Mouse (Mus musculus) lung, postnatal 10 days (tissue): ENCODE results near the gene Guk1.
A peak's percentile ranks its signal among the peaks of the same experiment; 100 is the strongest.
"Not testable (repeated sequence)": the region's sequence is repeated elsewhere in the genome, so short reads cannot be mapped to it uniquely, and the experiment has no call there.

ENCODE experiments used
- DNase-seq: peaks from one replicate; pipeline ENCODE4 v3.0.0; 2021

Guk1 gene

DNA sequence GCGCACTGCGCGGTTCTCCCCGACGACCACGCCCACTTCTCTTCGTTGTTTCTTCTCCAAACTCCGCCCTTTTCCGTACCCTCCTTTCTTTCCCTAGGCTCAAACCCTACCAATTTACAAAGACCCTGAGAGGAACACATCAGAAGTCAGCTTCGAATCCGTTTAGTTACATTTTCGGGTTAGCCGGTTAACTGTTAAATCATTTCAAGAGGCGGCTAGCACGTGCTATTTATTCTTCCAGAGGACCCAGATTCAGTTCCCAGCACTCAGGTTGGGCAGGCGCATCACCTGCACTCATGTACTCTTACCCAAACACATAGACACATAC, at the start of gene Guk1:
Gene Guk1, minus strand, starts transcription at position 154 of the 328 bp plus-strand sequence.
- no peak for DNase-seq

DNA sequence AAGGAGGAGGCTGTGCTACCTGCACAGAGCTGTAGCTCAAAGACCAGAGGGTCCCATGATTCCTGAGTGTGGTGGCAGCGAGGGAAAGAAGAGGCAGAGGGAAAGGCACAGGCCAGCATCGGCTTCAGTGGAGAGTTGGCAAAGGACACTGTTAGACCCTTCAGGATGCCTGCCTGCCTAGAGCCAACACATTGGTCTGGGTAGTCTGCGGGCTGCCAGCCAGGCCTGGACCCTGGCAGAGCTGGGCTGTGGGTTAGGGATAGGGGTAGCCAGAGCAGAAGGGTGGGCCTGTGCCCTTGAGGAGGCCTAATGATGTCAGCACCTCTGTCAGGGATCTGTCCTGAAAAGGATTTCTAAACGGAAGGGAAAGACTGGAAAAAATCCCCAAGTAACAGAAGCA, 47.8 kb upstream of the Guk1 start:
- no peak for DNase-seq

DNA sequence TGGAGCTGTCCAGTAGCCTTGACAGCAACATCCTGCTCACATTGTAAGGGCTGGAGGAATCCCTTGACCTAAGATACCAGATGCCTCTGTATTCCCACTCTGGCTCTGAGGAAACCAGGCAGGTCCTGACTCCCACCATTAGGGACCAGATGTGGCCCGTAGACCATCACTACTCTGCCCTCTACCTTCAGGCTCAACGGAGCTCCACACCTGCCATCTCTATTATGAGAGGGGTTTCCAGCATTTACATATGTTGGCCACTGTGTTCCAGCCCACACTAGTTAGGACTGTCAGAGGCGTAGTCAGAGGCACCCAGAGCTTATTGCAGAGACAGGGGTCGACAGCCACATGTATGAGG, 47.4 kb upstream of the Guk1 start:
- no peak for DNase-seq

DNA sequence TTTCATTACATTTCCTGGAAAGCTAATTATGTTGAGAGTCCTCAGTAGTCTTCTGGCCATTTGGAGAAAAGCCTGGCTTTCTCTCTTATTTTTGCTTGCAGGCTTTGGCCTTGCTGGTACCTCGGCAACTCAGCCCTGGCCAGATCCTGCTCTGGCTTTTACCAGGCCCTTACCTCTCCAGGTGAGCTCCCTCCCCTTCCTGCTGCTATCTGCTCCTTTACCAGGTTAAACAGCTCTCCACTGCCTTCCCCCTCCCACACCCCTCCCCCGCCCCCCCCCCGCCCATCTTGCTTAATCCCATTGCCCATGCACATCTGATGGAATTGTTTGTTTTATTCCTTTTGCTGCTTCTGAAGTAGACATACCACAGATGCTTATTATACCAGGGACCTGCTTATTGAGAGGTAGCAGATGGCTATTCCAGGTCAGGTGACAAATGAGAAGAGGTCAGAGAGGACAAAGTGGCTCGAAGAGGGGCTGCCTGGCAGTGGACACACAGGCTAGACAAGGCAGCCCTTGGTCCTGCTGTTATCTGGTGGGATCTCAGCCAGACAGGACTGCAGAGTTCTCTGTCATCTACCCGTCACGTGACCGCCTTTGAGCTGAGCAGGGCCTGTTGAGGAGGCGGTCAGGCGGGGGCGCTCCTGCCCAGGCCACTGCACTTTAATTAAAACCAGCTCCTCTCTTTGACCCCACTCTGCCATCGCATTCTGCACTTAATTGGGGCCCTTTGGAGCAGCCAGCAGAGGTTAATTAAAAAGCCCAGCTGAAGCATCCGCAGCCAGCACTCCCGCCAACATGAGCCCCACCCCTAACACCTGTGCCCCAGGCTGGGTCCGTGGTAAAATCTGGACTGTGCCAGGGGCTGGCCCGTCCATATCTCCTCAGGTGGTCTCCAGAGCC, 46.8 kb upstream of the Guk1 start:
- peak; percentile 90 for DNase-seq

DNA sequence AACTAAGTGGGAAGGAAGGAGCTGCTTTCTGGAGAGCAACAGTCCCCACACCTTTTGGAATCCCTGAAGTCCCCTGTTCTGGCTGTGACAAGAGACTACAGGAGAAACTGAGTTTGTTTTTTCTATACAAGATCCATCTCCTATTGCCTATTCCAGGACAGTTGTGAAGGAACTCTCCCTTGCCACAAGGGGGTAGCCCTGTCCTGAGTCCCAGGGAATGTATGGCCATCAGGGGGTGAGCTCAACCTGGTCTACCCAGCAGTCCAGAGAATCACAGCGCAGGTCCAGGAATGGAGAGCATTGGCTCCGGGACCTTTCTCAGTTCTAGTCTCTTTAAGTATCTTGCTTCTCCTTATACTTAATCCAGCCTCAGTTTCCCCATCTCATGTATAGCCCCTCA, 40.8 kb upstream of the Guk1 start:
- no peak for DNase-seq

DNA sequence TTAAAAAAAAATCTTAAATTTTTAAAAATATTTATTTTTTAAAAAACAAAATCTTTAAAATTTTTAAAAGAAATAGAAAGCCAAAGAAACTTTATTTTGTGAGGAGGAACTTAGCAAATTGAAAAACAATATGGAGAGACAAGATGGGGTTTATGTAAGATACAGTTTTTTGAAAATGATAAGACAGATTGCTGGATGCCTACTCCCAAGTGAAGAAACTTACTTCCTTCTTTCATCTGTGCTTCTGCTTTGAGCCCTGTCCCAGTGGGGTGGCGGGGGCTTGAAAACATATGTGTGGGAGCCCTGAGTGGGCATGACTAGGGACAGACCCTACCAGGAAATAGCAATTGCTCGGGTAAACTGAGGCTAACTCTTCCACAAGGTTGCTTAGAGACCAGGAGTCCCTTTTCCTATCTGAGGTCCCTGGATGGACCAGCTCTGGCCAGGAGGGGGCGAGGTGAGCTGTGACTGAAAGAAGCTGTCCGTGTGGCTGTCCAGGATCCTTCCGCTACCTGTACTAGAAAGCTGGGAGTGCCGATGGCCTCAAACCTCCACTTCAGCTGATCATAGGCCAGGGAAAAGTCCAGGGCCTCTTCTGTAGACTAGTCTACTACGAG, 38.2 kb upstream of the Guk1 start:
- DNase-seq: peak; percentile 80

DNA sequence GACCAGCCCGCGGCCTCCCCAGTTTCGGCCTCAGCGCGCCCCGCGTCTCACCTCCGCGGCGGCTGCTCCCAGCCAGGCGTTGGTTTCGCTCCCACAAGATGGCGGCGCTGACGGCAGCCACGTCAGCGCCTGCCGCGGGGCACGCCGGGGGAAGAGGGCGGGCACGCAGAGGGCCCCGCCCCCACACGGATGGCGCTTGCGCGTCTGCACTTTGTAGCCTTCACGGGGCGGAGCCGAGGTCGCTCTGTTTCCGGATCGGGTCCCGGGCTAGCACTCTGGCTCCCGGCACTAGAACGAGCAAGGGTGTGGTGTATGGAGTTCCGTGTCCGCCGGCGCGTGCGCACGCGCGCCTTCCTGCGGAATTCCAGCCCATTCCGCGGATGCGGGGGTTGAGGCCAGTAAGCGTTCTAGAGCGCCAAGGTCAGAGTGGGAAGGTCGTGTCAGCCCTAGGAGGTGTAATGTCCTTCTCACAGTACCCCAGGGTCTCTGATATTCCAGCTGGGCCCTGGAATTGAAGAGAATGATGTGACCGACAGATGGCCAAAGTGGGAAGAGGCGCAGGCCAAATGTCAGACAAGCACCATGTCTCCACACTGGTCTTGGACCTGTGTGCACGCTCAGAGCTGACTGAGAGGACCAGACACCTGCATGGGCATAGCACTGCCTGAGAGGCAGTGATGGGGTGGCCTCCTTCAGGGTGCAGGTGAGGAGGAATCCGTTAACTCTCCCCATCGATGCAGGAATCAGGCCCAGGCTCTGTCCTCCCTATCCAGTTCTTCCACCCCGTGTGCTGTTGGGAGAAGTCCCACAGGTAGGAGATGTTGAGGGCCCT, 36.3 kb upstream of the Guk1 start, which contains the start of gene Arf1:
Gene Arf1, minus strand, starts transcription at position 149 of the 832 bp plus-strand sequence.
- DNase-seq: peak; percentile 96

DNA sequence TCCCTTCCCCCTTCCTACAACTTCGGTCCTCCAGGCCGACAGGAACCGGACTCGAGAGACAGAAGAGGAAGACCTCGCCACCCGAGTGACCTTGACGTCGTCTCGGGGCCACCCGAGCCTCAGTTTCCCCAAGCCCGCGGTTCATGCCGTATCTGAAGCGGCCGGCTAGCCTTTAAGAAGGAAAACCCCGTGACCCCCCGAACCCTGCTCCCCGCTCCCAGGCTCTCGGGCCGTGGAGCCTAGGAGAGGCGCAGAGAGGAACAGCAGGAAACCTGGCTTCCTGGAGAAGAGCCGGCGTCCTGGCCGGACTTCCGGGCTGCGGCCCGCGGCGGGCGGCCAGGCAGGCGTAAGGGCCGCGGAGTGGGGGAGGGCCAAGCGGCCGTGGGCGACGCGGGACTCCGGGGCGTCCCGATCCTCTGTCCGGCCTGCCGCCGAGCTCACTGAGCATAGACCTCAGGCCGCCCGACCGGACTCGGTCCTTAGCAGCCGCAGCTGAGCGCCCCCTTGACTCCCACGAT, 35.7 kb upstream of the Guk1 start:
- peak; percentile 74 for DNase-seq

DNA sequence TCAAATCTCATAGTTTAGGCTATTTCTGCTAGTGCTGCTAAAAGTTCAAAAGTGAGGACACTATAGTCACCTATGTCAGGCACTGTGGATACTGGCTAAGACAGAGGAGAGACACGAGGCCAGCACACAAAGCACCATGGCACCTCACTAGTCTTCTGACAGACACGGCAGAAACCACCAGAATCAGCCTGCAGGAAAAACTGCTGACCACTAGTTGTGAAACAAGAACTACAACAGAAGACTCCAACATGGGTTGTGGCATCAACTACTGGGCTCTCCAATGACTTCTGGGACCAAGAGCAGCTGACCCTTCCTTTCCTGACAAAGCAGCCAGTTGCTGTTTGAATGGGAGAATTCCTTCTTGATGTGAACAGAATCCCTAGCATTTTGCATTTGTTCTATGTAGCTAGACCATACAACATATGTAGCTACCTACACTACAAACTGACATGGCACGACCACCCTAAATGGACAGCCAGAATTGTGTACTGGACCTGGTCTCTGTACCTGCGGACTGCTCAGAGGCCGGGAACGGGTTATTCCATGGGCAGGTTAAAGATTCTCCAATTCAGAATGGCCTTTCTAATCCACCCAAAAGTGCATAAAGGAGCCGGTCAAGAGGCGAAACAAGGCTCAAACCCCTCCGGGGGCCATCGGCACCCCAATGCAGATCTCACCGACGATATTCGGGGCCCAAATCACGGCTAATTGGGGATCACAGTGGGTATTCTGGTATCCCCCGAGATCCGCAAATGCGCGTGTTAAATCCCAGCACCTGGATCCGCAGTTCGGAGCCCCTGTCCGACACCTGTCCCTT, 35.0 kb upstream of the Guk1 start:
- peak; percentile 42 for DNase-seq

DNA sequence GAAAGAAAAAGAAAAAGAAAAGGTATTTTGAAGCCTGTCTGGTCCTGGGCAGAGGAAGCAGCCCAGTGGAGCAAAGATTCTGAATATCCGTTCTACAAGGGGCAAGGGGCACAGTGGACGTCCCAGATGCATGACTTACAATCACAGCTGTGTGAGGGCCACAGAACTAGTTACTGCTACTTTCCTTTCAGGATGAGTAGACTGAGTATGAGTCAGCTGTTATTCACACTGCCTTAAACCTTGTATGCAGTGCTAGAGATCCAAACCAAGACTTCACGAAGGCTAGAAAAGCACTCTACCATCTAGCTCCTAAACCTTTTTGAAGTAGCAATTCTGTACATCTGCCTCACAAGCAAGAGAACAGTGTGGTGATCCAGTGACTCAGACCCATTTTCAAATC, 34.2 kb upstream of the Guk1 start:
- DNase-seq: no peak

DNA sequence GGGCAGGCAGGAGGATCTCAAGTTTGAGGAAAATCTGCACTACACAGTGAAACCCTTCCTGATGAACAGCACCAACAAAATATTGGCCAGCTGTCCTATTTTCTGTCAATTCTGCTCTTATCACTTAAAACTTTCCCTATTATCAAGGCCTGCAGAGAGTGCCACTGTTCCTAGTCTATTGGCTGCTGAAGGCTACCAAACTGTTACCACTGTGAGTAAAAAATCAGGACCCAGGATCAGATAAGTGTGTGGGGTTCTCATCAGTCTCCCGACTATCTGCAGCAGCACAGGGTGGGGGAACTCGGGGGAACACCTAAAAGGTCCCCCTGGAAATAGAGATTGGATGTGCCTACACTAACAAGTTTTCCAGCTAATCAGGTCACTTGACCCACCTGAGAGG, 33.2 kb upstream of the Guk1 start:
- DNase-seq: no peak

DNA sequence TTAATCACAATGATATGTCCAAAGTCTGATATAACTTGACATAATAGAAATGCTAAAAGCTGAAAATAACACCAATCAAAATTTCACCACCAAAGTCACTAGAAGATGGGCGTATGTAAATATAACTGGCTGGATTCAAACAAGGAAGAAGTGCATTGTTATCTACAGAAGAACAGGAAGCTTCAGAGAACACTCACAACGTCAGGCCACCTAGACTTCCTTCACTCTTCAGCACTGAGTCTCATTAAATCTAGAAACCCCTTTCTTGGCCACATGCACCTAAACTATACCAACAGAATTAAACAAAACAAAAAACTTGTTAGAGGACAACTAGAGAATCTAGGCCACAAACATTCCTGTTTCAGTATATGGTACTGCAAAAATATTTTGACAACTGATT, 32.5 kb upstream of the Guk1 start:
- DNase-seq: no peak

DNA sequence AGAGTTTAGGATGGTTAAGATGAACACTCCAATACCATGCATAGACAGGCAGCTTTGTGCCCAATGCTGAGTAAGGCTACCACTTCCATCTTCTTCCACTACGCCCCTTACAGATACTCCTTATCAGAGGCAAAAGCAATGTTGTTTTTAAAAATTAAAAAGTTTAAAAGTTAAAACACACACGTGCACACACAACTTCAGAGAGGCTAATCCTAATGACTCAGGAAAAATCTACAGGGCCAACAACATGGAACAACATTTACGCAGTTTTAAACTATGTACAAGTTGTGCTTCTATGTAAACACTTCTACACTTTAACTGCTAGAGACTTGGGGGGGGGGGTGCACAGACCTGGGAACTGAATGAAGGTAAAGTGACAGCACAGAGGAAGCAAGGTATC, 32.0 kb upstream of the Guk1 start:
- DNase-seq: no peak

DNA sequence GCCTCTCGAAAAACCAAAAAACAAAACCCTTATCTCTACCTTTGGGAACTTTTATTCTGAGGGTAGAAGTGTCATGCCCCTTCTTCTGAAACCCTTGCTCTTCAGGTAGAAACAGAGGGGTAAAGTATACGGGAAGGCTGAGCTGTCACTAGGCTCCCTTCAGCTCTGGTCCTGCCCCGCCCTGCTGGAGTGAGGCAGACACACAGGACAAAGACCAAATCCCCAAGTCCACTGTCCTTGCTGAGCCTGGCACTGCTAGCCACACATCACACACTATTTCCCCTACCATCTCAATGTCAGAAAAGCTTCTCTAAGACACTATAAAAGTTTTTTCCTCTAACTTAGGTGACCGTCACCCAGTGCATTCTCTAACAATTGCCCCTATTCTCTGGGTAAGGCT, 30.3 kb upstream of the Guk1 start:
- DNase-seq: no peak

DNA sequence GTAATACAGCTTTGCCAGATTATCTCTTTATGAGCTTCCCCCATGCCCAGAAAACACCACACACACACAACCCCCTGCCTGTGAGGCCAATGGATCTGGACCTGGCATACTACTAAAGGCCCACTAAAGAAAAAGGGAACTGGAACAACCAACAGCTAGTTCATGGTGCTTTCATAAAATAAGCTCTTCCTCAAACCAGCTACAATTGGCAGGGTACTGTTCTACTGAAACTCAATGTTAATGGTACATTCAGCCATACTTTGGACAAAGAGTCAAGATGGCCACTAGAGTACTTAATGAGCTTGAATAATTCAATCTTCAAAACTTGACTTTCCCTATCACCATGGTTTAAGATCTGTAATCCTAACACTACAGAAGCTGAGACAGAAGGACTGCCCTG, 29.6 kb upstream of the Guk1 start:
- no peak for DNase-seq

DNA sequence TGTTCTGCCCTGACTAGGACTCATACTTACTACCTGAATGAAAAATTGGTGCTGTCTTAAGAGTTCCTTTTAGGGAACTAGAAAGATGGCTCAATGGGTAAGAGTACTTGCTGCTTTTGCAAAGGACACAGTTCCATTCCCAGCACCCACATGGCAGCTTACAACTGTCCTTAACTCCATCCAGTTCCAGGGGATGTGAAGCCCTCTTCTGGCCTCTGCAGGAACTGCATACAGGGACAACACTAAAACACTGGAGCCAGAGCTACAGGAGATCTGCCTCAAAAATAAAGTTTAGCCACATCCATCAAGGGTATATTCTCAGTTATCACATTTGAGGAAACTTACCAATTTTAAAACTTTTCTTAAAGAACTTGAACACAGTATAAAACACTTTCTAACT, 27.1 kb upstream of the Guk1 start:
- DNase-seq: peak; percentile 63

DNA sequence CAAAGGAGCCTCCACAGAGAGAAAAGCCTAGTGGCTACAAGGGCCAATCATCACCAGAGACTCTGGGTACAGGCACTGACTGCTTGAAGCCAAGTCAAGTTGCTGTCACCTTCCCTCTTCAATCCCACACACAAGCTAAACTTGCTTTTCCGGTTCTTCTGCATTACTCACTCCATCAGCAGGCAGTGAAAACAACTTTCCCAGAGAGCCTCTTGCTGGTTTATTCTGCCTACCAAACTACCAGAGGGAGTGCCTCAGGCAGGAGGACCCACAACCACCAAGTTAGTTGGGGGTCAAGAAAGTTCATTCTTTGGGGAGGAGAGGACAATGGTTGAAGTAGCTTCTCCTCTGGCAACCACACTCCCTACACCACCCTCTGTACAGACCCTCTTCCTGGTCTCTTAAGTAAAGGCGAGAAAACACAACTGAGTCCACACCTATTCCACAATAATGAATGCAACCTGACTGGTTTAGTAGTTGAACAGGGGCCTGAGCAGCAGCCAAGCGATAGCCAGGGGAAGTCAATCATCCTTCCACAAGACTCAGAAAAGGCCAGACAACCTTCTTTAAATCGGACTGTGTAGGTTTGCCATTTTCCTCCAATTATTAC, 26.5 kb upstream of the Guk1 start:
- DNase-seq: peak; percentile 63

DNA sequence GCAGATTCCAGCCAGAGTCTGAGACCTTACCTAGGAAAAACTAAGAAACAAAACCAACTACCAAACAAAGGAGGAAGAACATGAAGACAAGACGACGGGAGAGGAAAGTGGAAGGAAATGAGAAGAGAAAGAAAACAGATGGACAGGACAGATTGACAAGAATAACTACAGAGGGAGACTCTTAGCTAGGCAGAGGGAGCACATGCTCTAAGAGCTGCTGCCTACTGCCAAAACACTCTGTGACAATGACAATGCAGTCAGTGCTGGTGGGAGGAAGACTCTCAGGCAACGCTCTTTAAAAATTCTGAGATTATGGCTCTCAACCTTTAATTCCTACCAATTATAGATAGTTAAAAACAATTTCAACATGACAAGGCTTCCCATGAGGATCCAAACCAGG, 24.9 kb upstream of the Guk1 start:
- no peak for DNase-seq

DNA sequence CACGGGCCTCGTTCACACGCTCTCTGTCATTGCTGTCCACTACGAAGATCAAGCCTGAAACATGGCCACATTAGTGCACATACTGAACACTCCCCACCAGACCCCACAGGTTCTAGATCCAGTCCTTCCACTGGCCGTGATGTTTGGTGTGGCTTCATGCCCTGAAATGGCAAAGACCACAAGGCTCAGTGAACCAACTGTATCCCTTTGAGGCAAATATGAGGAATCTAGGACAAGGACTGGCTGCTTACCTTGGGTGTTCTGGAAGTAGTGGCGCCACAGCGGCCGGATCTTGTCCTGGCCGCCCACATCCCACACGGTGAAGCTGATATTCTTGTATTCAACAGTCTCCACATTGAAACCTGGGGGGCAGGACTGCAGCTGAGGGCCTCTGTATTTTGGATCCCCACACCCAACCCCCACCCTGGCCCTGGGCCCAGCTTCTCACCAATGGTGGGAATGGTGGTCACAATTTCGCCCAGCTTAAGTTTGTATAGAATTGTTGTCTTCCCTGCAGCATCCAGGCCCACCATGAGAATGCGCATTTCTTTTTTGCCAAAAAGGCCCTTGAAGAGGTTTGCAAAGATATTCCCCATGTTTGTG, 21.0 kb upstream of the Guk1 start:
- DNase-seq: no peak

DNA sequence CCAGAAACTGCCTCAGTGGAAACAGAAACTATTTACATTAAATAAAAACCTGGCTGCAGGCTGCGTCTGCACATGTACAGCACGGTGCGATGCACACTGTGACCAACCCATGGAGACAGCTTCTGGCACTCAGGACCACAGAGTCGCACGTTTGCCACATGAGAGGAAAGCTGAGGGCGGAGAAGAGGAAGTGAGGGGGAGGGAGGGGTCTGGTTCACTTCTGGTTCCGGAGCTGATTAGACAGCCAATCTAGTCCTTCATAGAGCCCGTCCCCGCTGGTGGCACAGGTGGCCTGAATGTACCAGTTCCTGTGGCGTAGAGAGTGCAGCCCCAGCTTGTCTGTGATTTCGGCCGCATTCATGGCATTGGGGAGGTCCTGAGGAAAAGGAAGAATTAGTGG, 20.3 kb upstream of the Guk1 start:
- DNase-seq: not testable (repeated sequence)

DNA sequence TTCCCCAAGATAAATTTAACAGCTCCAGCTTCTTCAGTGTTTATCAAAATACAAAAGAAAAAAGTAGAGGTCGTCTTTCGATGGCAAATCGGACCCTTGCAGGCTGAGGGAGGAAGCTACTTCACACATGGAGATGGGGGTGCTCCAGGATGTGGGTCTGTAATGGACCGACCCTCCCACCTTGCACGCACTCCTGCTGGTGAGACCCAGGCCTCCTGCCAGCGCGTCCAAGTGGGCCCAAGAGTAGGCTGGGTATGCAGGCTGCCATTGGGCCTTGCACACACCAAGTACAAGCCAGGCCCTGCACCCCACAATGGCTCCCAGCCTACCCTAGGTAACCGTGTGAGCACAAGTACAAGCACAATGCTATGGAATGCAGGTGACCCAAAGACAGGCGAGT, 19.5 kb upstream of the Guk1 start:
- not testable (repeated sequence) for DNase-seq

DNA sequence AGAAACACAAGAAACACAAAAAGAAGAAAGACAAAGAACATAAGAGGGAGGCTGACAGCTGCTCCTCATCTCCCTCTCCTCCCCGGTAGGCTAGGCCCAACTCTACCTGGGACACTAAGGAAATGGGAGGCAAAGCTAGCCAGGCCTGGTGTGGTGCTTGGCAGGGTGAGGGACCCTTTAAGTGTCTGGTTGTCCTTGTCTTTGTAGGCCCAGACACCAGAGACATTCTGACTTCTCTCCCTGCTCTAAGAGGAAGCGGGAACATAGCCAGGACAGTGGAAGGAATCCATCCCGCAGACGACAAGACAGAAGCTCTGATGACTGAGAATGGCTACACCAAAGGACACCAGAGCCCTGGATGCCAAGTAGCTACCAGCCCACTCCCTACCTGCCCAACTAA, 18.0 kb upstream of the Guk1 start:
- no peak for DNase-seq
